Mouse (Mus musculus) myocyte (in vitro differentiated cells): ENCODE data around the gene Dhrs3. TPM values are rescaled to one million over a fixed set of nuclear protein-coding genes. Genes with fewer than 3 reads are reported as not detected.

ENCODE experiments used
- H3K27me3 ChIP-seq: one replicate; pipeline ENCODE4 v1.6.1; 2011; ENCODE audit not compliant: control insufficient read depth, insufficient read depth, insufficient read length
- H3K36me3 ChIP-seq: one replicate; pipeline ENCODE4 v1.6.1; 2011; ENCODE audit not compliant: control insufficient read depth, insufficient read depth
- H3K4me2 ChIP-seq: one replicate; pipeline ENCODE4 v1.6.1; 2011; ENCODE audit warnings: low read depth, control low read depth
- H3K4me3 ChIP-seq: one replicate; pipeline ENCODE4 v1.5.1; 2011; ENCODE audit warnings: mild to moderate bottlenecking, control low read depth, moderate library complexity
- H3K79me2 ChIP-seq: one replicate; pipeline ENCODE4 v1.6.1; 2011; ENCODE audit not compliant: control insufficient read depth, insufficient read depth
- H3ac ChIP-seq: one replicate; pipeline ENCODE4 v1.6.1; 2011; ENCODE audit not compliant: control insufficient read depth, insufficient read length
- CEBPB ChIP-seq: IDR thresholded peaks from 2 replicates; pipeline ENCODE4 v1.6.1; 2011; ENCODE audit warnings: mild to moderate bottlenecking, moderate library complexity; ENCODE audit not compliant: poor library complexity, insufficient read depth, severe bottlenecking
- E2F4 ChIP-seq: IDR thresholded peaks from one replicate; pipeline ENCODE4 v1.6.1; 2011; ENCODE audit warnings: mild to moderate bottlenecking, control low read depth, moderate library complexity; ENCODE audit not compliant: insufficient read depth
- MAX ChIP-seq: IDR thresholded peaks from one replicate; pipeline ENCODE4 v1.6.1; 2011; ENCODE audit warnings: low read depth, mild to moderate bottlenecking, control low read depth
- MYOD1 ChIP-seq, 3 experiments: IDR thresholded peaks; one replicate each; pipeline ENCODE4 v1.6.1; 2011; ENCODE audit warnings: control low read depth in 2 of 3, low read depth in 2 of 3, mild to moderate bottlenecking in 2 of 3, moderate library complexity in 1 of 3; ENCODE audit not compliant: insufficient read length in 2 of 3, control insufficient read depth in 1 of 3
- MYOG ChIP-seq, 3 experiments: IDR thresholded peaks; one replicate each; pipeline ENCODE4 v1.6.1; 2011; ENCODE audit warnings: control low read depth in 2 of 3, low read depth in 2 of 3, mild to moderate bottlenecking in 2 of 3; ENCODE audit not compliant: insufficient read length in 2 of 3, control insufficient read depth in 1 of 3, insufficient read depth in 1 of 3
- POLR2A ChIP-seq: IDR thresholded peaks from one replicate; pipeline ENCODE4 v1.6.1; 2011; ENCODE audit warnings: low read depth, mild to moderate bottlenecking, control low read depth, moderate library complexity; ENCODE audit not compliant: insufficient read length
- POLR2AphosphoS2 ChIP-seq: IDR thresholded peaks from one replicate; pipeline ENCODE4 v1.6.1; 2011; ENCODE audit warnings: low read depth, control low read depth; ENCODE audit not compliant: insufficient read length
- REST ChIP-seq: IDR thresholded peaks from one replicate; pipeline ENCODE4 v1.6.1; 2011; ENCODE audit warnings: mild to moderate bottlenecking, control low read depth, moderate library complexity; ENCODE audit not compliant: insufficient read depth, insufficient read length
- SRF ChIP-seq: IDR thresholded peaks from one replicate; pipeline ENCODE4 v1.6.1; 2011; ENCODE audit warnings: low read depth; ENCODE audit not compliant: control insufficient read depth, insufficient read length
- TCF12 ChIP-seq: IDR thresholded peaks from one replicate; pipeline ENCODE4 v1.6.1; 2011; ENCODE audit warnings: mild to moderate bottlenecking, control low read depth; ENCODE audit not compliant: poor library complexity, insufficient read depth, severe bottlenecking
- TCF3 ChIP-seq: IDR thresholded peaks from one replicate; pipeline ENCODE4 v1.6.1; 2011; ENCODE audit warnings: low read depth, control low read depth; ENCODE audit not compliant: insufficient read length
- USF1 ChIP-seq: IDR thresholded peaks from one replicate; pipeline ENCODE4 v1.6.1; 2011; ENCODE audit warnings: low read depth, mild to moderate bottlenecking, control low read depth, moderate library complexity
- polyA plus RNA-seq: library from polyadenylated mRNA; unstranded; fragments of >200 nt; fragmentation: generic; extraction: Trizol; gene quantifications from one replicate; pipeline ENCODE4 v1.2.1, GENCODE M21; 2012; ENCODE audit warnings: missing spikeins

Dhrs3 gene
- polyA plus RNA-seq, 1 experiment = 5.5 TPM

GRCm38 (mm10) chr4:144950883-144951282 lies 58.3 kb downstream of the Dhrs3 start:
- Histone ChIP-seq H3K79me2 (no peaks in the 10 kb centered on the region), H3K36me3 (no peaks in the 10 kb centered on the region), H3K27me3 (no peaks in the 10 kb centered on the region), H3K4me2 (peak overlapping the region; percentile 48), H3ac (no peak overlapping the region), H3K4me3 (no peak overlapping the region)
- TF ChIP-seq MYOG (IDR thresholded peaks at IDR 0.05; ENCODE audit: control insufficient read depth in 1 of 3, insufficient read depth in 1 of 3, insufficient read length in 2 of 3, low read depth in 2 of 3) = no peak
- TF ChIP-seq E2F4 = no peak
- no peak for TF ChIP-seq SRF
- no peak for TF ChIP-seq TCF3
- TF ChIP-seq POLR2A = no peak
- no peak for TF ChIP-seq USF1
- no peak for TF ChIP-seq MAX
- no peak for TF ChIP-seq TCF12
- no peak for TF ChIP-seq REST
- no peak for TF ChIP-seq POLR2AphosphoS2
- TF ChIP-seq CEBPB = no peak
- no peak for TF ChIP-seq MYOD1 (IDR thresholded peaks at IDR 0.05; ENCODE audit: control insufficient read depth in 1 of 3, insufficient read length in 2 of 3, low read depth in 2 of 3)

- no peaks in the 10 kb centered on the region for H3K79me2 ChIP-seq
- H3ac ChIP-seq = no peak overlapping the region
- H3K4me3 ChIP-seq = no peak overlapping the region
- no peaks in the 10 kb centered on the region for H3K36me3 ChIP-seq
- no peaks in the 10 kb centered on the region for H3K27me3 ChIP-seq
- TF ChIP-seq CEBPB = peak; percentile 59; the same call in 1 of the 2 replicates
- TF ChIP-seq MAX = no peak
- H3K4me2 ChIP-seq = peak overlapping the region; percentile 13
Observed at GRCm38 (mm10) chr4:144951859-144952258, 59.2 kb downstream of the Dhrs3 start.

- Histone ChIP-seq H3ac (no peak overlapping the region), H3K79me2 (no peaks in the 10 kb centered on the region), H3K36me3 (no peaks in the 10 kb centered on the region), H3K4me3 (no peak overlapping the region), H3K27me3 (no peaks in the 10 kb centered on the region), H3K4me2 (no peak overlapping the region)
- TF ChIP-seq CEBPB = no peak
- TF ChIP-seq MYOG (IDR thresholded peaks at IDR 0.05; ENCODE audit: control insufficient read depth in 1 of 3, insufficient read depth in 1 of 3, insufficient read length in 2 of 3, low read depth in 2 of 3) = no peak
- TF ChIP-seq SRF = no peak
- no peak for TF ChIP-seq POLR2A
- no peak for TF ChIP-seq REST
- no peak for TF ChIP-seq POLR2AphosphoS2
- no peak for TF ChIP-seq USF1
- no peak for TF ChIP-seq MYOD1 (IDR thresholded peaks at IDR 0.05; ENCODE audit: control insufficient read depth in 1 of 3, insufficient read length in 2 of 3, low read depth in 2 of 3)
- TF ChIP-seq E2F4 = no peak
- no peak for TF ChIP-seq MAX
- no peak for TF ChIP-seq TCF12
- TF ChIP-seq TCF3 = no peak
Observed at GRCm38 (mm10) chr4:144953421-144953820, 60.8 kb downstream of the Dhrs3 start.

GRCm38 (mm10) chr4:144955863-144956262 lies 63.2 kb downstream of the Dhrs3 start:
- no peaks in the 10 kb centered on the region for H3K79me2 ChIP-seq
- no peak overlapping the region for H3K4me3 ChIP-seq
- no peaks in the 10 kb centered on the region for H3K27me3 ChIP-seq
- no peak overlapping the region for H3K4me2 ChIP-seq
- H3ac ChIP-seq = no peak overlapping the region
- no peaks in the 10 kb centered on the region for H3K36me3 ChIP-seq
- TF ChIP-seq CEBPB = peak; percentile 80
- TF ChIP-seq MYOG (IDR thresholded peaks at IDR 0.05; ENCODE audit: control insufficient read depth in 1 of 3, insufficient read depth in 1 of 3, insufficient read length in 2 of 3, low read depth in 2 of 3) = no peak

- TF ChIP-seq MYOG (IDR thresholded peaks at IDR 0.05; ENCODE audit: control insufficient read depth in 1 of 3, insufficient read depth in 1 of 3, insufficient read length in 2 of 3, low read depth in 2 of 3) (no peak), E2F4 (no peak), TCF12 (no peak), REST (no peak)
- Histone ChIP-seq H3K4me2 (no peak overlapping the region), H3K4me3 (no peak overlapping the region), H3ac (no peak overlapping the region), H3K27me3 (no peaks in the 10 kb centered on the region), H3K79me2 (no peaks in the 10 kb centered on the region), H3K36me3 (no peaks in the 10 kb centered on the region)
Observed at GRCm38 (mm10) chr4:144956293-144956692, 63.7 kb downstream of the Dhrs3 start.

GRCm38 (mm10) chr4:144957186-144957585 lies 64.6 kb downstream of the Dhrs3 start:
- H3K36me3 ChIP-seq = no peaks in the 10 kb centered on the region
- TF ChIP-seq CEBPB = 0 out of 2 replicates have a peak, but pooled peaks have one; percentile 40
- TF ChIP-seq MYOG (IDR thresholded peaks at IDR 0.05; ENCODE audit: control insufficient read depth in 1 of 3, insufficient read depth in 1 of 3, insufficient read length in 2 of 3, low read depth in 2 of 3) = no peak
- no peak overlapping the region for H3K4me3 ChIP-seq
- H3ac ChIP-seq = no peak overlapping the region
- H3K79me2 ChIP-seq = no peaks in the 10 kb centered on the region
- no peaks in the 10 kb centered on the region for H3K27me3 ChIP-seq
- no peak overlapping the region for H3K4me2 ChIP-seq
